Mouse (Mus musculus): ENCODE measurements around the gene Gm45902. TPM values are rescaled to one million over a fixed set of nuclear protein-coding genes. Genes with fewer than 3 reads are reported as not detected.

Gene Gm45902
- 1 to 10 TPM; 3.4 to 5.4 TPM for total RNA-seq (2021)

DNA sequence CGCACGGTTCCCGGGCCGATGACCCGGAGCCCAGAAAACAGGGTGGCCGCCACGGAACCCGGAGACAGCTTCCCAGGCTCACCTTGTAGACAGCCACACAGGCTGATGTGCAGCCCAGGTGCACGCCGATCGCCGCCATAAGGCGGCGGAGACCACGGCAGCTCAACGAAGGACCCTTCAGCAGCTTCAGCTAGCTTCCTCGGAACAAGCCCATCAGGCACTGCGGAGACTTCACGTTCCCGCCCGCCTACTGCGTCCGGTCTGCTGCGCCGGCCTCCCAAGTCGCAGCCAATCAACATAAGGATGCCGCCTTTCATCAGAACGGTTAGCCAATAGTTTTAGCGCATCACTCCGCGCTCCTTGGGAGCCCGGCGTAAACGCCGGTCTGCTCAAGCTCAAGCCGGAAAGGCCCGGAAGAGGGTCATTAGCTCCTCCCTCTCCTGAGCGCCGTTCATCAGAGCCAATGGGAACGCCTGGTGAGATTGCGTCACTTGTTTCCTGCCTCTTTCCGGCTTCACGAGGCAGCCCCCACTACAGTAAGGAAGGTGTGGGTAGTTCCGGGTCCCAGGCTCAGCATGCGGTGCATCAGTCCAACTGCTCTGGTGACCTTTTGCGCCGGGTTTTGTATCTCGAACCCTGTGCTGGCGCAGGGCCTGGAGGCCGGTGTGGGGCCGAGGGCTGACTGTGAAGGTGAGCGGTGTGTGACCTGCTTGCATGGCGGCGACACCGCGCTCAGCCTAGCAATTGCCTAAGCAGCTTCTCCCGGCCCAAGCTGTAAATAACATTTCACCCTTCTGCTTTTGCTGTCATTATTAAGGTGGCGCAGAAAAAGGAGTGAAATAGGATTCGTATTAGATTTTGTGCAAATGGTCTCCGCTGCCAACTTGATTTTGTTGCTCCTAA lies at the start of gene Gm45902, which contains the start of the genes Hspa14 and Cdnf:
Gene Gm45902 (minus strand): TSS at position 239 of the 903 bp plus-strand sequence.
Gene Hspa14 (minus strand): TSS at position 263 of the 903 bp plus-strand sequence.
Gene Cdnf (plus strand): TSS at position 479 of the 903 bp plus-strand sequence.
- peak; percentile 96 to 97 for DNase-seq (ENCODE audit: low spot score in 2 of 2)
- intact Hi-C loops (cut with DNase I): loop anchor here (5.0 kb wide), 1 partner anchor 96 kb away; no protein-coding TSS in a partner anchor

DNA sequence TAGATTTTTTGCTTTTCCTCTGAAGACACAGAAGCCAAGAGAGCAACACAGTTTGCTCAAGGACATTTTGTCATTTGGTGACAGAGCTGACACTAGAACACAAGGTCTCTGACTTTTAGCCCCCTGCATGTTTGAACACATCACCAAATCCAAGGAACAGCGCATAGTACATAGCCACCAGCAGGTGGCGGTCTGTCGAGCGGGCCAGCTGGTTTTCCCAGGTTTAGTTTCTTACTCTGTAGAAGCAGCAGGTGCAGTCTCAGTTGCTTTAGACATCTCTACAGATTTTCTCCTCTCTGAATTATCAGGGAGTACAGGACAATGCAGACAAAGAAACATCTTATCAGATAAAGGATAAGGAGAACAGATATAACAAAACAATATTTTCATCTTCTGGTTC lies 34.0 kb upstream of the Gm45902 start:
- intact Hi-C loops (cut with DNase I): loop anchor here (1.0 kb wide), 1 partner anchor 254 kb away; no protein-coding TSS in a partner anchor
- DNase-seq (ENCODE audit: low spot score in 2 of 2): peak; percentile 39 to 45

DNA sequence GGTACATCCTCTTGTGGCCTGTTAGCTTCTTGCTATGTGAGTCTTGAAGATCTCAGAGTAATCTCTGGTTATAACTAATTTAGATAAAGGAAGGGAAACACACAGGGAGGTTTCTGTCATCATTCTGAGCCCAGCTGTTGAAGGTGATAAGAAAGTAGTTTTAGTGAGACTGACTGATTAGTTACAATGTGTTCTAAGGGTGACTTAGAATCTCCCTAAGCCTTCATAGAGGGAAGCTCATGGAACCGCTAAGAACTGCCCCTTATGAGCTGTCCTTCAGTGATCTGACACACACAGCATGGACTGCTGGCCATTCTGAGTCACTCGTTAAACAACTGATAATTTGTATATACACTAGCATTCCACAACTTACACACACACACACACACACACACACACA lies 33.5 kb upstream of the Gm45902 start:
- no peak for DNase-seq (ENCODE audit: low spot score in 2 of 2)
- intact Hi-C loops (cut with DNase I): loop anchor here (1.0 kb wide), 1 partner anchor 254 kb away; no protein-coding TSS in a partner anchor

- intact Hi-C loops (cut with DNase I): no loop called here
- no peak for DNase-seq (ENCODE audit: low spot score in 2 of 2)
Observed at GRCm38 (mm10) chr2:3541307-3542079, 28.9 kb upstream of the Gm45902 start.

GRCm38 (mm10) chr2:3526288-3526687 lies 13.7 kb upstream of the Gm45902 start:
- intact Hi-C loops (cut with DNase I): no loop called here
- DNase-seq (ENCODE audit: low spot score in 2 of 2): no peak

DNA sequence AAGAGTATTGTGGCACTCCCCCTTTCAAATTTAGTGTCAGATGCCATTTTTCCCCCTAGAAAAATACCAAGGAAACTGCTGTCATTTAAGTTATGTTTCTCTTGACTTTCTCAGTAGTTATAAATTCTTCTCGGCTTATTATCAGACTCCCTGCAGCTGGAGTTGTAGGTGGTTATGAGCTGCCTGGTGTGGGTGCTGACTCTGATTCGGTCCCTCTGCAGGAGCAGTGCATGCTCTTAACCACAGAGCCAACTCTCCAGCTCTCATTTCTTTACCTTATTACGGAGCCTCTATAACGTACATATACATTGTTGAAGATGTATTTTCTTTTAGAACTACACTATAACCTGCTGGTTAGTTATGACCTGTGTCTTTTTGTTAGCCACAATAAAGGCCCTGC lies 10.0 kb upstream of the Gm45902 start:
- no peak for DNase-seq (ENCODE audit: low spot score in 2 of 2)
- intact Hi-C loops (cut with DNase I): no loop called here

GRCm38 (mm10) chr2:3512076-3512475 lies 514 bp downstream of the Gm45902 start:
- intact Hi-C loops (cut with DNase I): loop anchor here (5.0 kb wide), 1 partner anchor 95 kb away; no protein-coding TSS in a partner anchor
- DNase-seq (ENCODE audit: low spot score in 2 of 2): no peak

- DNase-seq (ENCODE audit: low spot score in 2 of 2): no peak
- intact Hi-C loops (cut with DNase I): no loop called here
Observed at GRCm38 (mm10) chr2:3500886-3501285, 11.7 kb downstream of the Gm45902 start.

- DNase-seq (ENCODE audit: low spot score in 2 of 2): no peak
- intact Hi-C loops (cut with DNase I): no loop called here
Observed at GRCm38 (mm10) chr2:3499543-3499942, 13.0 kb downstream of the Gm45902 start.

GRCm38 (mm10) chr2:3493833-3494409 lies 18.7 kb downstream of the Gm45902 start:
- intact Hi-C loops (cut with DNase I): no loop called here
- DNase-seq (ENCODE audit: low spot score in 2 of 2): no peak

GRCm38 (mm10) chr2:3489816-3490215 lies 22.8 kb downstream of the Gm45902 start:
- intact Hi-C loops (cut with DNase I): no loop called here
- no peak for DNase-seq (ENCODE audit: low spot score in 2 of 2)

- DNase-seq (ENCODE audit: low spot score in 2 of 2): no peak
- intact Hi-C loops (cut with DNase I): no loop called here
Observed at GRCm38 (mm10) chr2:3480239-3480638, 32.4 kb downstream of the Gm45902 start.

DNA sequence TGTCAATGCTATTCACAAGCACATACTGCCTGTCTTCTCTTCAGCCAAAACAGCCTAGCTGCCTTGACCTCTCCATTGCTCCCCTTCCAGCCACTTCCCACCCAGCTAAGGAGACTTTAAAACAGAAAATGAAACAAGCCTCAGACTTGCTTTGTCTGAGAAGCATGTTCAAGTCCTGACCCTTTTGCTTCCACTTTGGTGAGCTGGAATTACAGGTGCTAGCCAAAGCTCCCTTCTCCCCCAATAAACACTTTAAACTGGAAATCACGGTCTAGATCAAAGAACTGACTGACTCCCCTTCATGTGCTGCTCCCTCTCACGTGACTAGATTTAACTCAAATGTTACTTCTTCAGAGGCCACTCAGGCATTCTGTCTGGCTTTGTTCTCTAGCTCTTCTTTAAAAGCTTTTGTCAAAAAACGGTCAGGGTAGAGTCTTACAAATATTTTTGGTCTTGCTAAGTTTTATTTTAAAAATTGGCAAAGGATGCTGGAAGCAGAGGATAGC lies 36.8 kb downstream of the Gm45902 start:
- no peak for DNase-seq (ENCODE audit: low spot score in 2 of 2)
- intact Hi-C loops (cut with DNase I): no loop called here

DNA sequence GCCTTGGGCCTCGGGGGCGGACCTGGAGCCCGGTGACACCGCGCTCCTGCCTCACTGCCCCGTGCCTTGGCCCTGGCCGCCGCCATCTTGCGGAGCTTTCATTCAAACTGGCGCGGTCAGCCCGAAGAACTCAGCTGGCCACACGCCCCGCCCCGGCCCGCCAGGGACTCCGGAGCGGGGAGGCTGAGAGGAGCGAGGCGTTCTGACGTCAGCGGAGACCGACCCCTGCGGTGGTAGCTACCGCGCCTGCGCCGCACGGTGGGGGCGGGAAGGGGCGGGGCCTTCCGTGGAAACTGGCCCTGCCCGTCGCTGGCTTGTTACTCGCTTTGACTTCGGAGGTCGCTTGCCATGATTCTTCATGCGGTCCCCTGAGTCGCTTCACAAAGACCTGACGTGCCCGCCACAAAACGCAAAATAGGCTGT lies 37.7 kb downstream of the Gm45902 start, which contains the start of gene Suv39h2:
Gene Suv39h2 (minus strand): TSS at position 171 of the 423 bp plus-strand sequence.
- DNase-seq (ENCODE audit: low spot score in 2 of 2): peak; percentile 94 to 97
- intact Hi-C loops (cut with DNase I): no loop called here

GRCm38 (mm10) chr2:3474361-3474805 lies 38.2 kb downstream of the Gm45902 start:
- intact Hi-C loops (cut with DNase I): no loop called here
- peak; percentile 39 to 55 for DNase-seq (ENCODE audit: low spot score in 2 of 2)

DNA sequence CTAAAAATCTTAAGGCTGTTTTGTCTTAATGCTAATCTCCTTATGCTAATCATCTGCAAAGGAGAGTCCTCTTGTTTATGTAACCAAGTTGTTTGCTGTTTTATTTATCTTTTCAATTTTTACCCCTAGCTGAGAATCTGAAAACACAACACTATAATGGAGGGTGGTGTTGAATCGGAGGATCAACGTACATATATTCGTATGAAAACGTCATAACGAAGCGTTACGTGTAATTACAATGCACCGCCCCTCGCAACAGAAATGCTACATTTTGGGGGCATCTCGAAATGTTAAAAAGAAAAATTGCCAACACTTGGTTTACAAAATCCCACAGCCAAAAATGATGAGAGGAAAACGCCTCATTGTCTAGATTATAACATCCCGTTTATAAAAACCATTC lies 38.7 kb downstream of the Gm45902 start:
- no peak for DNase-seq (ENCODE audit: low spot score in 2 of 2)
- intact Hi-C loops (cut with DNase I): no loop called here

GRCm38 (mm10) chr2:3456590-3456989 lies 56.0 kb downstream of the Gm45902 start:
- intact Hi-C loops (cut with DNase I): no loop called here
- no peak for DNase-seq (ENCODE audit: low spot score in 2 of 2)

Data from left cerebral cortex, postnatal 36 days (tissue).